Mouse (Mus musculus): ENCODE measurements around the gene Tm2d1.

The Tm2d1 gene

GRCm38 (mm10) chr4:98321371-98322111 lies 61.6 kb downstream of the Tm2d1 start:
- DNase-seq (ENCODE audit: low spot score) = no peak

GRCm38 (mm10) chr4:98318769-98319168 lies 64.3 kb downstream of the Tm2d1 start:
- DNase-seq (ENCODE audit: low spot score) = no peak

GRCm38 (mm10) chr4:98317149-98317548 lies 66.0 kb downstream of the Tm2d1 start:
- no peak for DNase-seq (ENCODE audit: low spot score)
